Mouse (Mus musculus): ENCODE results near the gene Amdhd2. TPM values are rescaled to one million over a fixed set of nuclear protein-coding genes. Genes with fewer than 3 reads are reported as not detected.
"Not testable (repeated sequence)": the region's sequence is repeated elsewhere in the genome, so short reads cannot be mapped to it uniquely, and the experiment has no call there.

Gene Amdhd2
- polyA plus RNA-seq, 1 experiment: 87.2 TPM

- DNase-seq (ENCODE audit: low read depth, low spot score): peak; percentile 91
- 6% methylated on average over 17 of the region's 17 CpGs for WGBS
Observed at GRCm38 (mm10) chr17:24162584-24163175, 886 bp downstream of the Amdhd2 start.

- 65% methylated on average over 5 of the region's 5 CpGs for WGBS
- no peak for DNase-seq (ENCODE audit: low read depth, low spot score)
Observed at GRCm38 (mm10) chr17:24161466-24161865, 2.1 kb downstream of the Amdhd2 start.

GRCm38 (mm10) chr17:24157526-24157925 is 6.0 kb downstream of the Amdhd2 start:
- DNase-seq (ENCODE audit: low read depth, low spot score): no peak
- WGBS: 97% methylated on average over 4 of the region's 4 CpGs

GRCm38 (mm10) chr17:24157121-24157520 is 6.4 kb downstream of the Amdhd2 start:
- 90% methylated on average over 6 of the region's 6 CpGs for WGBS
- no peak for DNase-seq (ENCODE audit: low read depth, low spot score)

- 87% methylated on average over 3 of the region's 3 CpGs for WGBS
- no peak for DNase-seq (ENCODE audit: low read depth, low spot score)
Observed at GRCm38 (mm10) chr17:24156394-24156793, 7.2 kb downstream of the Amdhd2 start.

- DNase-seq (ENCODE audit: low read depth, low spot score): no peak
- 92% methylated on average over 9 of the region's 9 CpGs for WGBS
Observed at GRCm38 (mm10) chr17:24155742-24156141, 7.8 kb downstream of the Amdhd2 start.

GRCm38 (mm10) chr17:24154463-24154862 is 9.1 kb downstream of the Amdhd2 start:
- 44% methylated on average over 3 of the region's 3 CpGs for WGBS
- no peak for DNase-seq (ENCODE audit: low read depth, low spot score)

- DNase-seq (ENCODE audit: low read depth, low spot score): no peak
- under 1% methylated on average over 26 of the region's 26 CpGs for WGBS
Observed at GRCm38 (mm10) chr17:24151890-24152563, 11.5 kb downstream of the Amdhd2 start.

- no peak for DNase-seq (ENCODE audit: low read depth, low spot score)
- 12% methylated on average over 7 of the region's 7 CpGs for WGBS
Observed at GRCm38 (mm10) chr17:24151382-24151781, 12.2 kb downstream of the Amdhd2 start.

- 89% methylated on average over 2 of the region's 2 CpGs for WGBS
- DNase-seq (ENCODE audit: low read depth, low spot score): no peak
Observed at GRCm38 (mm10) chr17:24150824-24151223, 12.7 kb downstream of the Amdhd2 start, which contains the start of gene Pdpk1. Gene Pdpk1, minus strand, starts transcription at chr17:24150924.

GRCm38 (mm10) chr17:24149421-24149820 is 14.1 kb downstream of the Amdhd2 start:
- DNase-seq (ENCODE audit: low read depth, low spot score): no peak
- WGBS: 87% methylated on average over 7 of the region's 7 CpGs

- no peak for DNase-seq (ENCODE audit: low read depth, low spot score)
- 33% methylated on average over 2 of the region's 2 CpGs for whole genome bisulfite sequencing
Observed at GRCm38 (mm10) chr17:24142897-24143296, 20.7 kb downstream of the Amdhd2 start.

- under 1% methylated on average over 51 of the region's 57 CpGs for WGBS
- peak; percentile 93 for DNase-seq (ENCODE audit: low read depth, low spot score)
Observed at GRCm38 (mm10) chr17:24141425-24141920, 22.1 kb downstream of the Amdhd2 start.

GRCm38 (mm10) chr17:24140845-24141424 is 22.6 kb downstream of the Amdhd2 start:
- no peak for DNase-seq (ENCODE audit: low read depth, low spot score)
- 2% methylated on average over 42 of the region's 43 CpGs for WGBS

- DNase-seq (ENCODE audit: low read depth, low spot score): no peak
- WGBS: 50% methylated on average over 4 of the region's 4 CpGs
Observed at GRCm38 (mm10) chr17:24139968-24140367, 23.6 kb downstream of the Amdhd2 start.

GRCm38 (mm10) chr17:24139256-24139655 is 24.3 kb downstream of the Amdhd2 start:
- 61% methylated on average over 3 of the region's 3 CpGs for whole genome bisulfite sequencing

GRCm38 (mm10) chr17:24137226-24137880 is 26.2 kb downstream of the Amdhd2 start:
- no peak for DNase-seq (ENCODE audit: low read depth, low spot score)
- 58% methylated on average over 2 of the region's 2 CpGs for WGBS

More at GRCm38 (mm10) chr17:24139256-24139655, 24.3 kb downstream of the Amdhd2 start:
- DNase-seq (ENCODE audit: low read depth, low spot score): no peak

- DNase-seq (ENCODE audit: low read depth, low spot score): no peak
Observed at GRCm38 (mm10) chr17:24134062-24134461, 29.5 kb downstream of the Amdhd2 start.

- 92% methylated on average over 4 of the region's 4 CpGs for WGBS
- not testable (repeated sequence) for DNase-seq (ENCODE audit: low read depth, low spot score)
Observed at GRCm38 (mm10) chr17:24132919-24133318, 30.6 kb downstream of the Amdhd2 start.

GRCm38 (mm10) chr17:24131570-24131969 is 32.0 kb downstream of the Amdhd2 start:
- no peak for DNase-seq (ENCODE audit: low read depth, low spot score)
- 92% methylated on average over 3 of the region's 3 CpGs for WGBS
